Mouse (Mus musculus): Measurements from ENCODE around the gene Magi1. TPM values are rescaled to one million over a fixed set of nuclear protein-coding genes. Genes with fewer than 3 reads are reported as not detected.

Gene Magi1
- total and polyA plus RNA-seq, 3 experiments = not detected

DNA sequence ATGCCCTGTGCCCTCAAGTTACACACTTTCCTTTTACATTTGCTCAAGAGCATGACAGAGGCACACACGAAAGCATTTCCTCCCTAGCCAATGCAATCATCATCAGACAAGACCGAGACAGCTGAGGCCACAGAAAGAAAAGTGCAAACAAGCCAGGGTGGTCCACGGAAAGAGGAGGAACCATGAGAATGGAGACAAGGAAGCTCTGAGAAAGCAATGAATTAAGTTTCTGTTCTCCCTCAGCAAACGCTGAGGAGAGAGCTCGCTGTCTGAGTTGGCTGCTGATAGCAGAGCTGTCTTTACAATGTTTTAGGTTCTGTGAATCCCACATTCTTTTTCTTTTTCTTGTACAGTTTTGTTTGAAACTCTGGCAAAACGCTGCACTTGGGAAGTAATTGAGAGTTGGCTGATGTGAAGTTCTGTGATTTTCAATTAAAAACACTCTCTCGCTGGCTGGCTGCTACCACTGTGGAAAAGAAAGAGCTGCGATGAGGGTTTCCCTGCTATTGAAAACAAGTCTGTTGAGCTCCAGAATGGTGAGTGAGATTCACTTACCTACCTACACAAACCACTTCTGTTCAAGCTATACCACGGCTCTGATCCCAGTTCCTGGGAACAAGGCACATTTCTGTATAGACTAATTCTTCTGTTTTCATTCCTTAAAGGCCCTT, 120.3 kb downstream of the Magi1 start:
- DNase-seq (ENCODE audit: extremely low read depth) = no peak
- Histone ChIP-seq H3K27ac (ENCODE audit: insufficient read depth, low read depth) (no peak overlapping the region), H3K79me2 (replicated peaks; ENCODE audit: control insufficient read depth, extremely low read depth, insufficient read depth, poor library complexity, severe bottlenecking) (no peaks in the 10 kb centered on the region), H3K4me1 (ENCODE audit: control insufficient read depth in 1 of 2, insufficient read depth in 2 of 2) (no peaks in the 10 kb centered on the region), H3K9me3 (replicated peaks; ENCODE audit: low read length) (peaks cover 72% of the 10 kb centered on the region), H3K36me3 (replicated peaks in 1 of 2; ENCODE audit: control insufficient read depth in 1 of 2, insufficient read depth in 1 of 2, low read length in 1 of 2) (no peaks in the 10 kb centered on the region), H3K27me3 (replicated peaks) (no peaks in the 10 kb centered on the region), H3K4me2 (ENCODE audit: insufficient read depth, low read depth, poor library complexity, severe bottlenecking) (no peak overlapping the region), H3K9ac (ENCODE audit: insufficient read depth, low read depth) (no peak overlapping the region), H3K4me3 (replicated peaks in 1 of 3; ENCODE audit: low read depth in 2 of 3, low read length in 2 of 3, poor library complexity in 1 of 3) (no peak overlapping the region)
- in situ Hi-C loops (cut with MboI; ENCODE audit: low pct_ligation_motif_present, low pct_unique_long_range_greater_than_20kb, low sequenced_read_pairs) (no loop called here), dilution Hi-C loops (cut with MboI; ENCODE audit: extremely low pct_ligation_motif_present, extremely low pct_unique_long_range_greater_than_20kb, low sequenced_read_pairs) (no loop called here)
- TF ChIP-seq SIN3A (IDR thresholded peaks at IDR 0.05; ENCODE audit: low read length) = no peak
- TF ChIP-seq BHLHE40 (IDR thresholded peaks at IDR 0.05; ENCODE audit: low read depth, low read length) = no peak
- no peak for TF ChIP-seq GABPA (IDR thresholded peaks at IDR 0.05; ENCODE audit: insufficient replicate concordance, low read depth, low read length)
- no peak for TF ChIP-seq USF2 (conservative IDR thresholded peaks at IDR 0.05; ENCODE audit: low read depth, low read length)
- TF ChIP-seq ZMIZ1 (IDR thresholded peaks at IDR 0.05; ENCODE audit: low read depth, low read length) = no peak
- no peak for TF ChIP-seq POLR2AphosphoS2 (IDR thresholded peaks at IDR 0.05; ENCODE audit: low read depth, low read length)
- no peak for TF ChIP-seq MAFK (IDR thresholded peaks at IDR 0.05; ENCODE audit: insufficient replicate concordance, low read length)
- TF ChIP-seq KAT2A (IDR thresholded peaks at IDR 0.05; ENCODE audit: insufficient replicate concordance, low read length) = no peak
- no peak for TF ChIP-seq TCF12 (IDR thresholded peaks at IDR 0.05; ENCODE audit: low read depth, low read length)
- no peak for TF ChIP-seq ELF1 (IDR thresholded peaks at IDR 0.05; ENCODE audit: low read depth, low read length)
- no peak for TF ChIP-seq PAX5 (IDR thresholded peaks at IDR 0.05; ENCODE audit: low read length)
- TF ChIP-seq JUN (IDR thresholded peaks at IDR 0.05; ENCODE audit: insufficient read depth, low read depth, low read length) = no peak
- no peak for TF ChIP-seq UBTF (IDR thresholded peaks at IDR 0.05; ENCODE audit: low read depth, low read length)
- no peak for TF ChIP-seq MAX (IDR thresholded peaks at IDR 0.05; ENCODE audit: low read length)
- TF ChIP-seq NRF1 (IDR thresholded peaks at IDR 0.05; ENCODE audit: low read depth, low read length) = no peak
- TF ChIP-seq MXI1 (IDR thresholded peaks at IDR 0.05; ENCODE audit: low read depth, low read length) = no peak

DNA sequence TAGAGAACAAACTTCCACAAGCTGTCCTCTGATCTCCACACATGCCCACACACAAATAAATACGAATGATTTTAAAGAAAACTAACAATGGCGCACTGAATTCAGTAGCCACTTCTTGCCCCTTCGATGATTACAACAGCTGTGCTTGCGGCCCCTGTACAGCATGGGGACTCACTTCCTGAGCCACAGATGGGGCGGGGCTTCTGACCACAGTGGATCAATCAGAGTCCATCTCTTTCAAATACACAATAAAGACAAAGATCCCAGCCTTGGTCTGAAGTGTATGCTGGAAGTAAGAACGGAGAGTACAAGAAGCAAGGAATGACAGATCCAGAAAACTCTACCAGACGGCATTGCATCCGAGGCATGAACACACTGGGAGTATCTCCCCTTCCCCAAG, 120.8 kb downstream of the Magi1 start:
- Histone ChIP-seq H3K27me3 (replicated peaks) (no peaks in the 10 kb centered on the region), H3K27ac (ENCODE audit: insufficient read depth, low read depth) (no peak overlapping the region), H3K4me2 (ENCODE audit: insufficient read depth, low read depth, poor library complexity, severe bottlenecking) (no peak overlapping the region), H3K9ac (ENCODE audit: insufficient read depth, low read depth) (no peak overlapping the region), H3K4me1 (ENCODE audit: control insufficient read depth in 1 of 2, insufficient read depth in 2 of 2) (no peaks in the 10 kb centered on the region), H3K79me2 (replicated peaks; ENCODE audit: control insufficient read depth, extremely low read depth, insufficient read depth, poor library complexity, severe bottlenecking) (no peaks in the 10 kb centered on the region), H3K36me3 (replicated peaks in 1 of 2; ENCODE audit: control insufficient read depth in 1 of 2, insufficient read depth in 1 of 2, low read length in 1 of 2) (no peaks in the 10 kb centered on the region), H3K4me3 (replicated peaks in 1 of 3; ENCODE audit: low read depth in 2 of 3, low read length in 2 of 3, poor library complexity in 1 of 3) (no peak overlapping the region), H3K9me3 (replicated peaks; ENCODE audit: low read length) (peaks cover 73% of the 10 kb centered on the region)
- in situ Hi-C loops (cut with MboI; ENCODE audit: low pct_ligation_motif_present, low pct_unique_long_range_greater_than_20kb, low sequenced_read_pairs) = no loop called here
- DNase-seq (ENCODE audit: extremely low read depth) = no peak
- dilution Hi-C loops (cut with MboI; ENCODE audit: extremely low pct_ligation_motif_present, extremely low pct_unique_long_range_greater_than_20kb, low sequenced_read_pairs) = no loop called here
- TF ChIP-seq ZC3H11A (IDR thresholded peaks at IDR 0.05; ENCODE audit: low read depth, low read length) (no peak), MEF2A (IDR thresholded peaks at IDR 0.05; ENCODE audit: borderline replicate concordance, low read depth, low read length) (no peak), TBP (conservative IDR thresholded peaks at IDR 0.05; ENCODE audit: low read depth, low read length) (no peak), SMC3 (IDR thresholded peaks at IDR 0.05; ENCODE audit: low read depth, low read length) (no peak), BHLHE40 (IDR thresholded peaks at IDR 0.05; ENCODE audit: low read depth, low read length) (no peak), JUND (conservative IDR thresholded peaks at IDR 0.05; ENCODE audit: low read depth, low read length) (no peak), USF2 (conservative IDR thresholded peaks at IDR 0.05; ENCODE audit: low read depth, low read length) (no peak), MAZ (IDR thresholded peaks at IDR 0.05; ENCODE audit: low read depth, low read length) (no peak), IRF4 (IDR thresholded peaks at IDR 0.05; ENCODE audit: low read depth, low read length) (no peak), GABPA (IDR thresholded peaks at IDR 0.05; ENCODE audit: insufficient replicate concordance, low read depth, low read length) (no peak), ZNF384 (IDR thresholded peaks at IDR 0.05; ENCODE audit: low read depth, low read length) (no peak), USF1 (IDR thresholded peaks at IDR 0.05; ENCODE audit: low read depth, low read length) (no peak), RAD21 (IDR thresholded peaks at IDR 0.05; ENCODE audit: low read depth, low read length) (no peak), MXI1 (IDR thresholded peaks at IDR 0.05; ENCODE audit: low read depth, low read length) (no peak), ELF1 (IDR thresholded peaks at IDR 0.05; ENCODE audit: low read depth, low read length) (no peak), RCOR1 (conservative IDR thresholded peaks at IDR 0.05; ENCODE audit: low read depth, low read length) (no peak), CTCF (conservative IDR thresholded peaks at IDR 0.05 in 1 of 2, IDR thresholded peaks at IDR 0.05 in 1 of 2; ENCODE audit: low read depth in 2 of 2, low read length in 2 of 2) (no peak)

Measured in CH12.LX (cell line).